Mouse (Mus musculus): ENCODE measurements around the gene Vpreb2.

DNA sequence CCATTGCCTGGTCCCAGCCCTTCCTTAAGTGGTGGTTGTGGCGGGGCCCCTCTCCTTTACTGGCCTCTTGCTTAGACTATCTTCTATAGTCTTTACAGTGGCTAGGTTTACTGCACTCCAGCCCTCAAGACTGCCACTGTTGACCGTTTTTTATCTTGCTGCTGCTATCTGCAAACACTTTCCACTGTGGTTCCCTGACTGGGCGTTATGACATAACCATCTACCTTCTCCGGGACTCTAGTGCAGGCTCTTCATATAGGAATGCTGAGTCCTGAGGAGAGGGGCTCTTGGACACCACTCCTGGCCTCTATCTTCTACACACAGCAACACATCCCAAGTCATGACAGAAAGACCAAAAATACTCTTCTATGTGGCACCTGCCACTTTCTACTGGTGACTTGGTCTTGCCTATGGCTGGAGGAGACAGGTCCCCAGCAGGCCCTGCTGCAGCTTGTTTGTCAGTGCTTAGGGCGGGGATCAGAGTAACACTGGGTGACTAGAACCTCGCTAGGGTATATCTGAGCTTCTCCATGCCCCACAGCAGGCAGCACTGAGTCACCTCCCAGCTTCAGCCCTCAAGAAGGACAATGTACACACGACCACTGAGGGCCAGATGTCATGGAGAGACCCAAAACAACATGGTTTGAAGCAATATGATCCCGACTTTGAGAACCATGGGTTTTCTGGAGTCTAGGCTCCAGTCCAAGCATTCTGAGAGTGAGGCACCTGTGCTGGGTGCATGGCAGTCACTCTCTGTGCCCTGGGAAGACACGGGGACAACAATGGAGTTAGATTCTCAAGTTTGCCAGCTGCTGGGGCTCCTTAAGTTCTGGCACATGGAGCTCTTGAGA lies 46.4 kb upstream of the Vpreb2 start:
- no peak for TF ChIP-seq POLR2A (IDR thresholded peaks at IDR 0.05; ENCODE audit: insufficient read length, low read depth)
- no peak for TF ChIP-seq MYOD1 (IDR thresholded peaks at IDR 0.05; ENCODE audit: control insufficient read depth in 1 of 3, insufficient read length in 2 of 3, low read depth in 2 of 3)
- TF ChIP-seq TCF12 (IDR thresholded peaks at IDR 0.05; ENCODE audit: insufficient read depth, poor library complexity, severe bottlenecking), result no peak
- no peak for TF ChIP-seq USF1 (IDR thresholded peaks at IDR 0.05; ENCODE audit: low read depth)
- TF ChIP-seq CEBPB (IDR thresholded peaks at IDR 0.05; ENCODE audit: insufficient read depth, poor library complexity, severe bottlenecking), result no peak
- TF ChIP-seq POLR2AphosphoS2 (IDR thresholded peaks at IDR 0.05; ENCODE audit: insufficient read length, low read depth), result no peak
- TF ChIP-seq E2F4 (IDR thresholded peaks at IDR 0.05; ENCODE audit: insufficient read depth), result no peak
- TF ChIP-seq MYOG (IDR thresholded peaks at IDR 0.05; ENCODE audit: control insufficient read depth in 1 of 3, insufficient read depth in 1 of 3, insufficient read length in 2 of 3, low read depth in 2 of 3), result no peak
- TF ChIP-seq SRF (IDR thresholded peaks at IDR 0.05; ENCODE audit: control insufficient read depth, insufficient read length, low read depth), result no peak
